Mouse (Mus musculus): ENCODE results near the gene Kcnj14. TPM values are rescaled to one million over a fixed set of nuclear protein-coding genes. Genes with fewer than 3 reads are reported as not detected.

The Kcnj14 gene
- 0.79 and 0.84 TPM in 2 replicates for polyA plus RNA-seq (2015; fragmentation: Nextera tagmentation; extraction: Ambion mirVana)

GRCm38 (mm10) chr7:45824598-45824997 lies at the start of gene Kcnj14:
Gene Kcnj14 (minus strand): TSS chr7:45824782.
- Histone ChIP-seq H3K36me3 (peaks cover 59% of the 10 kb centered on the region), H3K27me3 (no peaks in the 10 kb centered on the region; the same call in 1 of the 2 replicates), H3K4me1 (peaks cover 6% of the 10 kb centered on the region), H3K9ac (no peak within 1 kb of the TSS), H3K4me2 (no peak within 1 kb of the TSS), H3K27ac (no peak within 1 kb of the TSS), H3K4me3 (no peak within 1 kb of the TSS), H3K9me3 (no peaks in the 10 kb centered on the region)
- no peak for ATAC-seq (ENCODE audit: borderline replicate concordance, extremely low read depth, low FRiP score, low TSS enrichment)
- WGBS, result 68% methylated on average over 7 of the region's 7 CpGs

GRCm38 (mm10) chr7:45873061-45873947 lies 48.7 kb upstream of the Kcnj14 start:
- Histone ChIP-seq H3K9ac (peak overlapping the region; percentile 94), H3K9me3 (no peaks in the 10 kb centered on the region), H3K27ac (peak overlapping the region; percentile 92), H3K4me1 (peaks cover 35% of the 10 kb centered on the region), H3K4me2 (peak overlapping the region; percentile 70), H3K36me3 (peaks cover 32% of the 10 kb centered on the region), H3K27me3 (peaks cover 37% of the 10 kb centered on the region), H3K4me3 (peak overlapping the region; percentile 78)
- peak; percentile 44 for ATAC-seq (ENCODE audit: borderline replicate concordance, extremely low read depth, low FRiP score, low TSS enrichment)
- 2% methylated on average over 28 of the region's 28 CpGs for WGBS

GRCm38 (mm10) chr7:45872624-45873023 lies 48.0 kb upstream of the Kcnj14 start, which contains the start of gene Kdelr1:
Gene Kdelr1 (plus strand): TSS chr7:45872772.
- Histone ChIP-seq H3K4me1 (peaks cover 42% of the 10 kb centered on the region), H3K4me2 (peak within 1 kb of the TSS; percentile 70), H3K9me3 (no peaks in the 10 kb centered on the region), H3K36me3 (peaks cover 27% of the 10 kb centered on the region), H3K4me3 (peak within 1 kb of the TSS; percentile 78), H3K27me3 (peaks cover 41% of the 10 kb centered on the region), H3K27ac (peak within 1 kb of the TSS; percentile 92), H3K9ac (peak within 1 kb of the TSS; percentile 94)
- ATAC-seq (ENCODE audit: borderline replicate concordance, extremely low read depth, low FRiP score, low TSS enrichment), result peak; percentile 78
- under 1% methylated on average over 18 of the region's 18 CpGs for WGBS

- peak overlapping the region; percentile 33 for H3K9ac ChIP-seq
- H3K27ac ChIP-seq, result no peak overlapping the region
- peak overlapping the region; percentile 49 for H3K4me2 ChIP-seq
- peak overlapping the region; percentile 16 for H3K4me3 ChIP-seq
- 2% methylated on average over 30 of the region's 30 CpGs for WGBS
- H3K4me1 ChIP-seq, result peaks cover 52% of the 10 kb centered on the region
- H3K27me3 ChIP-seq, result peaks cover 41% of the 10 kb centered on the region
- no peak for ATAC-seq (ENCODE audit: borderline replicate concordance, extremely low read depth, low FRiP score, low TSS enrichment)
- H3K9me3 ChIP-seq, result no peaks in the 10 kb centered on the region
- H3K36me3 ChIP-seq, result peaks cover 6% of the 10 kb centered on the region
Measured at GRCm38 (mm10) chr7:45870282-45871058, 45.9 kb upstream of the Kcnj14 start.

- peaks cover 48% of the 10 kb centered on the region for H3K4me1 ChIP-seq
- H3K27ac ChIP-seq, result no peak overlapping the region
- no peaks in the 10 kb centered on the region for H3K9me3 ChIP-seq
- 6% methylated on average over 14 of the region's 14 CpGs for WGBS
- H3K4me2 ChIP-seq, result peak overlapping the region; percentile 49
- no peak for ATAC-seq (ENCODE audit: borderline replicate concordance, extremely low read depth, low FRiP score, low TSS enrichment)
- peaks cover 41% of the 10 kb centered on the region for H3K27me3 ChIP-seq
- no peak overlapping the region; the same call in 1 of the 2 replicates for H3K9ac ChIP-seq
- no peaks in the 10 kb centered on the region for H3K36me3 ChIP-seq
- peak overlapping the region; percentile 8; the same call in 1 of the 2 replicates for H3K4me3 ChIP-seq
Measured at GRCm38 (mm10) chr7:45869787-45870186, 45.2 kb upstream of the Kcnj14 start.

DNA sequence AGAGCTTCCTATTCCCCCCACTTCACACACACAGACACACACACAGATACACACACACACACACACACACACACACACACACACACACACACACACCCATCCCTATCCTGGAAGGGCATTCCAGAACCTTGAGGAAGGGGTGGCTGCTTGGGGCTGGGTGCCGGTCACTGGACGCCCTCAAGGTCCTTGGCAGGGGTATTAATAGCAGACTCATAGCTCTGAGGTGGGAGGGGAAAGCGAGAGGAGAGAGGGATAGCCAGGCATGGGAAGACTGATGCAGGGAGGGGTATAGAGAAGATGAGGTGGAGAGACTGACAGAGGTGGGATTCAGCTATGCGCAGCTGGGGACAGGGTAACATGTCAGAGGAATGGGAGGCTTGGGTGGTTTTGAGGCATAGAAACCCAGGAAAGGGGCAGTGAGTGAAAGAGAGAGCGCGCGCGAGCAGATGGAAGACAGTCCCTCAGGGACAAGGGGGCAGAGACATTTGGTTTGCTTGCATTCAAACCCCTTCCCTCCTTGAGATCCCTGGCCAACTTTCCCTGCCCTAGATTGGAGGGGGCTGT lies 44.6 kb upstream of the Kcnj14 start:
- WGBS, result 23% methylated on average over 8 of the region's 8 CpGs
- Histone ChIP-seq H3K36me3 (no peaks in the 10 kb centered on the region), H3K4me3 (peak overlapping the region; percentile 8; the same call in 1 of the 2 replicates), H3K9me3 (no peaks in the 10 kb centered on the region), H3K27ac (no peak overlapping the region), H3K27me3 (peaks cover 41% of the 10 kb centered on the region), H3K4me1 (peaks cover 42% of the 10 kb centered on the region), H3K4me2 (peak overlapping the region; percentile 49), H3K9ac (no peak overlapping the region)
- ATAC-seq (ENCODE audit: borderline replicate concordance, extremely low read depth, low FRiP score, low TSS enrichment), result no peak

GRCm38 (mm10) chr7:45867871-45868270 lies 43.3 kb upstream of the Kcnj14 start:
- H3K27me3 ChIP-seq, result peaks cover 41% of the 10 kb centered on the region
- H3K27ac ChIP-seq, result no peak overlapping the region
- H3K4me3 ChIP-seq, result no peak overlapping the region
- H3K9ac ChIP-seq, result no peak overlapping the region
- no peak for ATAC-seq (ENCODE audit: borderline replicate concordance, extremely low read depth, low FRiP score, low TSS enrichment)
- no peaks in the 10 kb centered on the region for H3K36me3 ChIP-seq
- H3K9me3 ChIP-seq, result no peaks in the 10 kb centered on the region
- H3K4me2 ChIP-seq, result peak overlapping the region; percentile 86; the same call in 1 of the 2 replicates
- H3K4me1 ChIP-seq, result peaks cover 36% of the 10 kb centered on the region
- WGBS, result 28% methylated on average over 2 of the region's 2 CpGs

DNA sequence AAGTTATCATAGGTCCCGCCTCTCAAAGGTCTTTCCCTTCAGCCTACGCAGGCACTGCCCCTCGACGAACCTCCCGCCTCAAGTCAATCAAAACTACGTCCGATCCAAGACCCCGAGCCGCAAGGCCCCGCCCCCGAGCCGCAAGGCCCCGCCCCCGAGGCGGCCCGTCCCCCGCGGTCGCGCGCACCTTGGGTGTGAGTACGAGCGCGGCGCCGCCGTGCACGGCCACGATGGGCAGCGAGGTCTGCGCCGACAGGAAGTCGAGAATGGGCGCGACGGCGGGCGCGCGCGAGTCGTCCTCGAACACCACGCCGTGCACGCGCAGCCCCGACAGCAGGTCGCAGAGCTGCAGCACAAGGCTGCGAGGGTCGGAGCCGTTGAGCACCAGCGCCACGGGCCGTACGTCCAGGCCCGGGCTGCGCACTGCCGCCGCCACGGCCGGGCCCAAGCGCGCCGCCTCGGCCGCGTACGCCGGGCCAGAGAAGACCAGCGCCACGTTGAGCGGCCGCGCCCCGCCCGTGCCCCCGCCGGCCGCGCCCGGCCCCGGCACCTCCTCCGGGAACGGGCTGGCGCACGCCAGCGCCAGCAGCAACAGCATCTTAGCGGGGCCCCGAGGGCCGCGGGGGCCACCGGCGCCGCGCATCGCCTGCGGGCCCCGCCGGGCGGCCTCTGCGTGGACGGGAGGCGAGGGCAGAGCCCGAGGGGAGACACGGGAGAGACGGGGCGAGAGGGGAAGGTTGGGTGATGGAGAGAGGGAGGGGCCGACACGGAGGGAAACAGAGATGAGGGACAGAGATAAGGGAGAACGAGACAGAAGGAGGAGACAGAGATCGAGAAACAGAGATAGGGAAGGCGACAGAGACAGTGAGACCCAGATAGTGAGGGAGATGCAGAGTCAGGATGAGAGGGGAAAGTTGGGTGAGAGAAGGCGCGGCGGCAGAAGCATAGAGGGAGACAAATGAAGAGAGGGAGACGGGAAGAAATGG lies 41.6 kb upstream of the Kcnj14 start:
- peak overlapping the region; percentile 78 for H3K4me3 ChIP-seq
- H3K4me2 ChIP-seq, result peak overlapping the region; percentile 86
- peak; percentile 80 for ATAC-seq (ENCODE audit: borderline replicate concordance, extremely low read depth, low FRiP score, low TSS enrichment)
- peaks cover 33% of the 10 kb centered on the region for H3K27me3 ChIP-seq
- peak overlapping the region; percentile 86 for H3K27ac ChIP-seq
- H3K36me3 ChIP-seq, result no peaks in the 10 kb centered on the region
- WGBS, result under 1% methylated on average over 115 of the region's 117 CpGs
- H3K9me3 ChIP-seq, result no peaks in the 10 kb centered on the region
- peaks cover 41% of the 10 kb centered on the region for H3K4me1 ChIP-seq
- H3K9ac ChIP-seq, result peak overlapping the region; percentile 84

DNA sequence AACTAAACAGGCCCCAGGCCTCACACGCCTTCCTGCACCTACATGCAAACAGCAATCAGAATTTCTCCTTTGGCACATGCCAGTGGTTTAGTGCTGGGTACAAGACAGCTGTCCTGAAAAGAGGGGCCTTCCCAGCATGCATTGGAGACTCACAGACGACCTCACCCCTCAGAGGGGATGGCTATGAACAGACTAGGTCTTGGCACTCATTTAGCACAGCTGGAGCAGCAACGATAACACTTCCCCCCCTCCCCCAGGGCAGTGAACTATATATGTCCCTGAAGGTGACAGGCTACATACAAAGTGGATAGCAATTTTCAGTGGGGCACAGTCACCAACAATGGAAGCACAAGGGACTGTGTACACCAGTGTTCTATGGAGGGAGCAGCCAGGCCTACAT lies 39.9 kb upstream of the Kcnj14 start:
- no peaks in the 10 kb centered on the region for H3K36me3 ChIP-seq

GRCm38 (mm10) chr7:45862804-45863203 lies 38.2 kb upstream of the Kcnj14 start:
- H3K4me3 ChIP-seq, result no peak overlapping the region
- no peak overlapping the region for H3K27ac ChIP-seq
- 83% methylated on average over 7 of the region's 7 CpGs for WGBS
- no peak overlapping the region for H3K9ac ChIP-seq
- H3K36me3 ChIP-seq, result no peaks in the 10 kb centered on the region
- no peaks in the 10 kb centered on the region for H3K9me3 ChIP-seq
- H3K4me2 ChIP-seq, result no peak overlapping the region
- peaks cover 25% of the 10 kb centered on the region for H3K4me1 ChIP-seq
- no peak for ATAC-seq (ENCODE audit: borderline replicate concordance, extremely low read depth, low FRiP score, low TSS enrichment)
- peaks cover 5% of the 10 kb centered on the region; the same call in 1 of the 2 replicates for H3K27me3 ChIP-seq

More for the DNA sequence above, 39.9 kb upstream of the Kcnj14 start:
- Histone ChIP-seq H3K9ac (no peak overlapping the region), H3K4me2 (no peak overlapping the region), H3K9me3 (no peaks in the 10 kb centered on the region), H3K4me3 (no peak overlapping the region), H3K27ac (peak overlapping the region; percentile 41; the same call in 1 of the 2 replicates), H3K27me3 (peaks cover 19% of the 10 kb centered on the region), H3K4me1 (peaks cover 28% of the 10 kb centered on the region)
- peak; percentile 5; the same call in 1 of the 2 replicates for ATAC-seq (ENCODE audit: borderline replicate concordance, extremely low read depth, low FRiP score, low TSS enrichment)
- 57% methylated on average over 3 of the region's 3 CpGs for WGBS

Data from lung, embryonic 15.5 days (tissue).